Mouse (Mus musculus) left cerebral cortex, adult 18-20 months (tissue): ENCODE results near the gene Gm10720. TPM values are rescaled to one million over a fixed set of nuclear protein-coding genes. Genes with fewer than 3 reads are reported as not detected.
A peak's percentile ranks its signal among the peaks of the same experiment; 100 is the strongest.
"Not testable (repeated sequence)": the region's sequence is repeated elsewhere in the genome, so short reads cannot be mapped to it uniquely, and the experiment has no call there.

ENCODE experiments used
- DNase-seq, 2 experiments: peaks; one replicate each; pipeline ENCODE4 v3.0.0; 2021 to 2022; ENCODE audit warnings: low spot score in 2 of 2, mixed read lengths in 1 of 2
- long read RNA-seq, 2 experiments: library from polyadenylated mRNA; stranded (forward); transcript quantifications; one replicate each; pipeline ENCODE4 v2.0.0; 2021
- total RNA-seq, 2 experiments: library from RNA; stranded (reverse); gene quantifications; 2 replicates each; pipeline ENCODE4 v1.2.3; 2021

Gene Gm10720
- not detected for total RNA-seq
- long read RNA-seq, experiment 1, result 0 reads
- long read RNA-seq, experiment 2, result 0 reads

DNA sequence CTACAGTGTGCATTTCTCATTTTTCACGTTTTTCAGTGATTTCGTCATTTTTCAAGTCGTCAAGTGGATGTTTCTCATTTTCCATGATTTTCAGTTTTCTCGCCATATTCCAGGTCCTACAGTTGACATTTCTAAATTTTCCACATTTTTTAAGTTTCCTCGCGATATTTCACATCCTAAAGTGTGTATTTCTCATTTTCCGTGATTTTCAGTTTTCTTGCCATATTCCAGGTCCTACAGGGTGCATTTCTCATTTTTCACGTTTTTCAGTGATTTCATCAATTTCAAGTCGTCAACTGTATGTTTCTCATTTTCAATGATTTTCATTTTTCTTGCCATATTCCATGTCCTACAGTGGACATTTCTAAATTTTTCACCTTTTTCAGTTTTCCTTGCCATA lies at the start of gene Gm10720:
TSS of gene Gm10720 (plus strand) at position 301 of the 400 bp plus-strand sequence.
- not testable (repeated sequence) for DNase-seq

DNA sequence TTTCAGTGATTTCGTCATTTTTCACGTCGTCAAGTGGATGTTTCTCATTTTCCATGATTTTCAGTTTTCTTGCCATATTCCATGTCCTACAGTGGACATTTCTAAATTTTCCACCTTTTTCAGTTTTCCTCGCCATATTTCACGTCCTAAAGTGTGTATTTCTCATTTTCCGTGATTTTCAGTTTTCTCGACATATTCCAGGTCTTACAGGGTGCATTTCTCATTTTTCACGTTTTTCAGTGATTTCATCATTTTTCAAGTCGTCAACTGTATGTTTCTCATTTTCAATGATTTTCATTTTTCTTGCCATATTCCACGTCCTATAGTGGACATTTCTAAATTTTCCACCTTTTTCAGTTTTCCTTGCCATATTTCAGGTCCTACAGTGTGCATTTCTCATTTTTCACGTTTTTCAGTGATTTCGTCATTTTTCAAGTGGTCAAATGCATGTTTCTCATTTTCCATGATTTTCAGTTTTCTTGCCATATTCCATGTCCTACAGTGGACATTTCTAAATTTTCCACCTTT lies 14.9 kb upstream of the Gm10720 start, which contains the start of gene Gm10722:
TSS of gene Gm10722 (plus strand) at position 478 of the 528 bp plus-strand sequence.
- DNase-seq, result peak in 1 of 2 experiments; percentile 8

DNA sequence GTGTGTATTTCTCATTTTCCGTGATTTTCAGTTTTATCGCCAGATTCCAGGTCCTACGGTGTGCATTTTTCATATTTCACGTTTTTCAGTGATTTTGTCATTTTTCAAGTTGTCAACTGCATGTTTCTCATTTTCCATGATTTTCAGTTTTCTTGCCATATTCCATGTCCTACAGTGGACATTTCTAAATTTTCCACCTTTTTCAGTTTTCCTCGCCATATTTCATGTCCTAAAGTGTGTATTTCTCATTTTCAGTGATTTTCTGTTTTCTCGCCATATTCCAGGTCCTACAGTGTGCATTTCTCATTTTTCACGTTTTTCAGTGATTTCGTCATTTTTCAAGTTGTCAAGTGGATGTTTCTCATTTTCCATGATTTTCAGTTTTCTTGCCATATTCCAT lies 14.4 kb upstream of the Gm10720 start:
- DNase-seq, result peak; percentile 1 to 6

DNA sequence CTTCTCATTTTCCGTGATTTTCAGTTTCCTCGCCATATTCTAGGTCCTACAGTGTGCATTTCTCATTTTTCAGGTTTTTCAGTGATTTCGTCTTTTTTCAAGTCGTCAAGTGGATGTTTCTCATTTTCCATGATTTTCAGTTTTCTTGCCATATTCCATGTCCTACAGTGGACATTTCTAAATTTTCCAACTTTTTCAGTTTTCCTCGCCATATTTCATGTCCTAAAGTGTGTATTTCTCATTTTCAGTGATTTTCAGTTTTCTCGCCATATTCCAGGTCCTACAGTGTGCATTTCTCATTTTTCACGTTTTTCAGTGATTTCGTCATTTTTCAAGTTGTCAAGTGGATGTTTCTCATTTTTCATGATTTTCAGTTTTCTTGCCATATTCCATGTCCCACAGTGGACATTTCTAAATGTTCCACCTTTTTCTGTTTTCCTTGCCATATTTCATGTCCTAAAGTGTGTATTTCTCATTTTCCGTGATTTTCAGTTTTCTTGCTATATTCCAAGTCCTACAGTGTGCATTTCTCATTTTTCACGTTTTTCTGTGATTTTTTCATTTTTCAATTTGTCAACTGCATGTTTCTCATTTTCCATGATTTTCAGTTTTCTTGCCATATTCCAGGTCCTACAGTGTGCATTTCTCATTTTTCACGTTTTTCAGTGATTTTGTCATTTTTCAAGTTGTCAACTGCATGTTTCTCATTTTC lies 13.3 kb upstream of the Gm10720 start:
- DNase-seq, result peak; percentile 100

DNA sequence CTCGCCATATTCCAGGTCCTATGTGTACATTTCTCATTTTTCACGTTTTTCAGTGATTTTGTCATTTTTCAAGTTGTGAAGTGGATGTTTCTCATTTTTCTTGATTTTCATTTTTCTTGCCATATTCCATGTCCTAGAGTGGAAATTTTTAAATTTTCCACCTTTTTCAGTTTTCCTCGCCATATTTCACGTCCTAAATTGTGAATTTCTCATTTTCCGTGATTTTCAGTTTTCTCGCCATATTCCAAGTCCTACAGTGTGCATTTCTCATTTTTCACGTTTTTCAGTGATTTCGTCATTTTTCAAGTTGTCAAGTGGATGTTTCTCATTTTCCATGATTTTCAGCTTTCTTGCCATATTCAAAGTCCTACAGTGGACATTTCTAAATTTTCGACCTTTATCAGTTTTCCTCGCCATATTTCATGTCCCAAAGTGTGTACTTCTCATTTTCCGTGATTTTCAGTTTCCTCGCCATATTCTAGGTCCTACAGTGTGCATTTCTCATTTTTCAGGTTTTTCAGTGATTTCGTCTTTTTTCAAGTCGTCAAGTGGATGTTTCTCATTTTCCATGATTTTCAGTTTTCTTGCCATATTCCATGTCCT lies 12.6 kb upstream of the Gm10720 start, which contains the start of gene Gm11168:
TSS of gene Gm11168 (plus strand) at position 553 of the 603 bp plus-strand sequence.
- not testable (repeated sequence) for DNase-seq

DNA sequence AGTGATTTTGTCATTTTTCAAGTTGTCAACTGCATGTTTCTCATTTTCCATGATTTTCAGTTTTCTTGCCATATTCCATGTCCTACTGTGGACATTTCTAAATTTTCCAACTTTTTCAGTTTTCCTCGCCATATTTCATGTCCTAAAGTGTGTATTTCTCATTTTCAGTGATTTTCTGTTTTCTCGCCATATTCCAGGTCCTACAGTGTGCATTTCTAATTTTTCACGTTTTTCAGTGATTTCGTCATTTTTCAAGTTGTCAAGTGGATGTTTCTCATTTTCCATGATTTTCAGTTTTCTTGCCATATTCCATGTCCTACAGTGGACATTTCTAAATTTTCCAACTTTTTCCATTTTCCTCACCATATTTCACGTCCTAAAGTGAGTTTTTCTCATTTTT lies 9.3 kb upstream of the Gm10720 start:
- not testable (repeated sequence) for DNase-seq

DNA sequence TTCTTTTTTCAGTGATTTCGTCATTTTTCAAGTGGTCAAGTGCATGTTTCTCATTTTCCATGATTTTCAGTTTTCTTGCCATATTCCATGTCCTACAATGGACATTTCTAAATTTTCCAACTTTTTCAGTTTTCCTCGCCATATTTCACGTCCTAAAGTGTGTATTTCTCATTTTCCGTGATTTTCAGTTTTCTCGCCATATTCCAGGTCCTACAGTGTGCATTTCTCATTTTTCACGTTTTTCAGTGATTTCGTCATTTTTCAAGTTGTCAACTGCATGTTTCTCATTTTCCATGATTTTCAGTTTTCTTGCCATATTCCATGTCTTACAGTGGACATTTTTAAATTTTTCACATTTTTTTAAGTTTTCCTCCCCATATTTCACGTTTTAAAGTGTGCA lies 8.8 kb upstream of the Gm10720 start:
- peak; percentile 80 to 95 for DNase-seq

DNA sequence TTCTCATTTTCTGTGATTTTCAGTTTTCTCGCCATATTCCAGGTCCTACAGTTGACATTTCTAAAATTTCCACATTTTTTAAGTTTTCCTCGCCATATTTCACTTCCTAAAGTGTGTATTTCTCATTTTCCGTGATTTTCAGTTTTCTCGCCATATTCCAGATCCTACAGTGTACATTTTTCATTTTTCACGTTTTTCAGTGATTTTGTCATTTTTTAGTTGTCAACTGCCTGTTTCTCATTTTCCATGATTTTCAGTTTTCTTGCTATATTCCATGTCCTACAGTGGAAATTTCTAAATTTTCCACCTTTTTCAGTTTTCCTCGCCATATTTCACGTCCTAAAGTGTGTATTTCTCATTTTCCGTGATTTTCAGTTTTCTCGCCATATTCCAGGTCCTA lies 8.2 kb upstream of the Gm10720 start:
- not testable (repeated sequence) for DNase-seq

DNA sequence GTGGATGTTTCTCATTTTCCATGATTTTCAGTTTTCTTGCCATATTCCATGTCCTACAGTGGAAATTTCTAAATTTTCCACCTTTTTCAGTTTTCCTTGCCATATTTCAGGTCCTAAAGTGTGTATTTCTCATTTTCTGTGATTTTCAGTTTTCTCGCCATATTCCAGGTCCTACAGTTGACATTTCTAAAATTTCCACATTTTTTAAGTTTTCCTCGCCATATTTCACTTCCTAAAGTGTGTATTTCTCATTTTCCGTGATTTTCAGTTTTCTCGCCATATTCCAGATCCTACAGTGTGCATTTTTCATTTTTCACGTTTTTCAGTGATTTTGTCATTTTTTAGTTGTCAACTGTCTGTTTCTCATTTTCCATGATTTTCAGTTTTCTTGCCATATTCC lies 6.1 kb upstream of the Gm10720 start:
- DNase-seq, result not testable (repeated sequence)

DNA sequence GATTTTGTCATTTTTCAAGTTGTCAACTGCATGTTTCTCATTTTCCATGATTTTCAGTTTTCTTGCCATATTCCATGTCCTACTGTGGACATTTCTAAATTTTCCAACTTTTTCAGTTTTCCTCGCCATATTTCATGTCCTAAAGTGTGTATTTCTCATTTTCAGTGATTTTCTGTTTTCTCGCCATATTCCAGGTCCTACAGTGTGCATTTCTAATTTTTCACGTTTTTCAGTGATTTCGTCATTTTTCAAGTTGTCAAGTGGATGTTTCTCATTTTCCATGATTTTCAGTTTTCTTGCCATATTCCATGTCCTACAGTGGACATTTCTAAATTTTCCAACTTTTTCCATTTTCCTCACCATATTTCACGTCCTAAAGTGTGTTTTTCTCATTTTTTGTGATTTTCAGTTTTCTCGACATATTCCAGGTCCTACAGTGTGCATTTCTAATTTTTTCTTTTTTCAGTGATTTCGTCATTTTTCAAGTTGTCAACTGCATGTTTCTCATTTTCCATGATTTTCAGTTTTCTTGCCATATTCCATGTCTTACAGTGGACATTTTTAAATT lies 3.3 kb upstream of the Gm10720 start:
- not testable (repeated sequence) for DNase-seq

DNA sequence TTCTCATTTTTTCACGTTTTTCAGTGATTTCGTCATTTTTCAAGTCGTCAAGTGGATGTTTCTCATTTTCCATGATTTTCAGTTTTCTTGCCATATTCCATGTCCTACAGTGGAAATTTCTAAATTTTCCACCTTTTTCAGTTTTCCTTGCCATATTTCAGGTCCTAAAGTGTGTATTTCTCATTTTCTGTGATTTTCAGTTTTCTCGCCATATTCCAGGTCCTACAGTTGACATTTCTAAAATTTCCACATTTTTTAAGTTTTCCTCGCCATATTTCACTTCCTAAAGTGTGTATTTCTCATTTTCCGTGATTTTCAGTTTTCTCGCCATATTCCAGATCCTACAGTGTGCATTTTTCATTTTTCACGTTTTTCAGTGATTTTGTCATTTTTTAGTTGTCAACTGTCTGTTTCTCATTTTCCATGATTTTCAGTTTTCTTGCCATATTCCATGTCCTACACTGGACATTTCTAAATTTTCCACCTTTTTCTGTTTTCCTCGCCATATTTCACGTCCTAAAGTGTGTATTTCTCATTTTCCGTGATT lies 2.6 kb upstream of the Gm10720 start, which contains the start of gene Gm10721:
TSS of gene Gm10721 (plus strand) at position 408 of the 547 bp plus-strand sequence.
- not testable (repeated sequence) for DNase-seq

DNA sequence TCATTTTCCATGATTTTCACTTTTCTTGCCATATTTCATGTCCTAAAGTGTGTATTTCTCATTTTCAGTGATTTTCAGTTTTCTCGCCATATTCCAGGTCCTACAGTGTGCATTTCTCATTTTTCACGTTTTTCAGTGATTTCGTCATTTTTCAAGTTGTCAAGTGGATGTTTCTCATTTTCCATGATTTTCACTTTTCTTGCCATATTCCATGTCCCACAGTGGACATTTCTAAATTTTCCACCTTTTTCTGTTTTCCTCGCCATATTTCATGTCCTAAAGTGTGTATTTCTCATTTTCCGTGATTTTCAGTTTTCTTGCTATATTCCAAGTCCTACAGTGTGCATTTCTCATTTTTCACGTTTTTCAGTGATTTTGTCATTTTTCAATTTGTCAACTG lies 442 bp downstream of the Gm10720 start:
- DNase-seq, result not testable (repeated sequence)

DNA sequence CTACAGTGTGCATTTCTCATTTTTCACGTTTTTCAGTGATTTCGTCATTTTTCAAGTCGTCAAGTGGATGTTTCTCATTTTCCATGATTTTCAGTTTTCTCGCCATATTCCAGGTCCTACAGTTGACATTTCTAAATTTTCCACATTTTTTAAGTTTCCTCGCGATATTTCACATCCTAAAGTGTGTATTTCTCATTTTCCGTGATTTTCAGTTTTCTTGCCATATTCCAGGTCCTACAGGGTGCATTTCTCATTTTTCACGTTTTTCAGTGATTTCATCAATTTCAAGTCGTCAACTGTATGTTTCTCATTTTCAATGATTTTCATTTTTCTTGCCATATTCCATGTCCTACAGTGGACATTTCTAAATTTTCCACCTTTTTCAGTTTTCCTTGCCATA lies 1.7 kb downstream of the Gm10720 start, which contains the start of gene Gm10719:
TSS of gene Gm10719 (plus strand) at position 301 of the 400 bp plus-strand sequence.
- not testable (repeated sequence) for DNase-seq

DNA sequence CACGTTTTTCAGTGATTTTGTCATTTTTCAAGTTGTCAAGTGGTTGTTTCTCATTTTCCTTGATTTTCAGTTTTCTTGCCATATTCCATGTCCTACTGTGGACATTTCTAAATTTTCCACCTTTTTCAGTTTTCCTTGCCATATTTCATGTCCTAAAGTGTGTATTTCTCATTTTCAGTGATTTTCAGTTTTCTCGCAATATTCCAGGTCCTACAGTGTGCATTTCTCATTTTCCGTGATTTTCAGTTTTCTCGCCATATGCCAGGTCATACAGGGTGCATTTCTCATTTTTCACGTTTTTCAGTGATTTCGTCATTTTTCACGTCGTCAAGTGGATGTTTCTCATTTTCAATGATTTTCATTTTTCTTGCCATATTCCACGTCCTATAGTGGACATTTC lies 3.5 kb downstream of the Gm10720 start:
- peak; percentile 1 to 80 for DNase-seq

DNA sequence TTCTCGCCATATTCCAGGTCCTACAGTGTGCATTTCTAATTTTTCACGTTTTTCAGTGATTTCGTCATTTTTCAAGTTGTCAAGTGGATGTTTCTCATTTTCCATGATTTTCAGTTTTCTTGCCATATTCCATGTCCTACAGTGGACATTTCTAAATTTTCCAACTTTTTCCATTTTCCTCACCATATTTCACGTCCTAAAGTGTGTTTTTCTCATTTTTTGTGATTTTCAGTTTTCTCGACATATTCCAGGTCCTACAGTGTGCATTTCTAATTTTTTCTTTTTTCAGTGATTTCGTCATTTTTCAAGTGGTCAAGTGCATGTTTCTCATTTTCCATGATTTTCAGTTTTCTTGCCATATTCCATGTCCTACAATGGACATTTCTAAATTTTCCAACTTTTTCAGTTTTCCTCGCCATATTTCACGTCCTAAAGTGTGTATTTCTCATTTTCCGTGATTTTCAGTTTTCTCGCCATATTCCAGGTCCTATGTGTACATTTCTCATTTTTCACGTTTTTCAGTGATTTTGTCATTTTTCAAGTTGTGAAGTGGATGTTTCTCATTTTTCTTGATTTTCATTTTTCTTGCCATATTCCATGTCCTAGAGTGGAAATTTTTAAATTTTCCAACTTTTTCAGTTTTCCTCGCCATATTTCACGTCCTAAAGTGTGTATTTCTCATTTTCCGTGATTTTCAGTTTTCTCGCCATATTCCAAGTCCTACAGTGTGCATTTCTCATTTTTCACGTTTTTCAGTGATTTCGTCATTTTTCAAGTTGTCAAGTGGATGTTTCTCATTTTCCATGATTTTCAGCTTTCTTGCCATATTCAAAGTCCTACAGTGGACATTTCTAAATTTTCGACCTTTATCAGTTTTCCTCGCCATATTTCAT lies 4.6 kb downstream of the Gm10720 start:
- peak; percentile 39 to 71 for DNase-seq

DNA sequence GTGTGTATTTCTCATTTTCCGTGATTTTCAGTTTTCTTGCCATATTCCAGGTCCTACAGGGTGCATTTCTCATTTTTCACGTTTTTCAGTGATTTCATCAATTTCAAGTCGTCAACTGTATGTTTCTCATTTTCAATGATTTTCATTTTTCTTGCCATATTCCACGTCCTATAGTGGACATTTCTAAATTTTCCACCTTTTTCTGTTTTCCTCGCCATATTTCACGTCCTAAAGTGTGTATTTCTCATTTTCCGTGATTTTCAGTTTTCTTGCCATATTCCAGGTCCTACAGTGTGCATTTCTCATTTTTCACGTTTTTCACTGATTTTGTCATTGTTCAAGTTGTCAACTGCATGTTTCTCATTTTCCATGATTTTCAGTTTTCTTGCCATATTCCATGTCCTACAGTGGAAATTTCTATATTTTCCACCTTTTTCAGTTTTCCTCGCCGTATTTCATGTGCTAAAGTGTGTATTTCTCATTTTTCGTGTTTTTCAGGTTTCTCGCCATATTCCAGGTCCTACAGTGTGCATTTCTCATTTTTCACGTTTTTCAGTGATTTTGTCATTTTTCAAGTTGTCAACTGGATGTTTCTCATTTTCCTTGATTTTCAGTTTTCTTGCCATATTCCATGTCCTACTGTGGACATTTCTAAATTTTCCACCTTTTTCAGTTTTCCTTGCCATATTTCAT lies 7.0 kb downstream of the Gm10720 start:
- DNase-seq, result peak; percentile 63 to 69

DNA sequence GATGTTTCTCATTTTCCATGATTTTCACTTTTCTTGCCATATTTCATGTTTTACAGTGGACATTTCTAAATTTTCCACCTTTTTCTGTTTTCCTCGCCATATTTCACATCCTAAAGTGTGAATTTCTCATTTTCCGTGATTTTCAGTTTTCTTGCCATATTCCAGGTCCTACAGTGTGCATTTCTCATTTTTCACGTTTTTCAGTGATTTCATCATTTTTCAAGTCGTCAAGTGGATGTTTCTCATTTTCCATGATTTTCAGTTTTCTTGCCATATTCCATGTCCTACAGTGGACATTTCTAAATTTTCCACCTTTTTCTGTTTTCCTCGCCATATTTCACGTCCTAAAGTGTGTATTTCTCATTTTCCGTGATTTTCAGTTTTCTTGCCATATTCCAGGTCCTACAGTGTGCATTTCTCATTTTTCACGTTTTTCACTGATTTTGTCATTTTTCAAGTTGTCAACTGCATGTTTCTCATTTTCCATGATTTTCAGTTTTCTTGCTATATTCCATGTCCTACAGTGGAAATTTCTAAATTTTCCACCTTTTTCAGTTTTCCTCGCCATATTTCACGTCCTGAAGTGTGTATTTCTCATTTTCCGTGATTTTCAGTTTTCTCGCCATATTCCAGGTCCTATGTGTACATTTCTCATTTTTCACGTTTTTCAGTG lies 8.0 kb downstream of the Gm10720 start, which contains the start of gene Gm10718:
TSS of gene Gm10718 (plus strand) at position 236 of the 673 bp plus-strand sequence.
- peak in 1 of 2 experiments; percentile 2 for DNase-seq

DNA sequence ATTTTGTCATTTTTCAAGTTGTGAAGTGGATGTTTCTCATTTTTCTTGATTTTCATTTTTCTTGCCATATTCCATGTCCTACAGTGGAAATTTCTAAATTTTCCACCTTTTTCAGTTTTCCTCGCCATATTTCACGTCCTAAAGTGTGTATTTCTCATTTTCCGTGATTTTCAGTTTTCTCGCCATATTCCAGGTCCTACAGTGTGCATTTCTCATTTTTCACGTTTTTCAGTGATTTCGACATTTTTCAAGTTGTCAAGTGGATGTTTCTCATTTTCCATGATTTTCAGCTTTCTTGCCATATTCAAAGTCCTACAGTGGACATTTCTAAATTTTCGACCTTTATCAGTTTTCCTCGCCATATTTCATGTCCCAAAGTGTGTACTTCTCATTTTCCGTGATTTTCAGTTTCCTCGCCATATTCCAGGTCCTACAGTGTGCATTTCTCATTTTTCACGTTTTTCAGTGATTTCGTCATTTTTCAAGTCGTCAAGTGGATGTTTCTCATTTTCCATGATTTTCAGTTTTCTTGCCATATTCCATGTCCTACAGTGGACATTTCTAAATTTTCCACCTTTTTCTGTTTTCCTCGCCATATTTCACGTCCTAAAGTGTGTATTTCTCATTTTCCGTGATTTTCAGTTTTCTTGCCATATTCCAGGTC lies 8.7 kb downstream of the Gm10720 start:
- DNase-seq, result peak; percentile 61 to 78
